Mouse (Mus musculus): Measurements from ENCODE around the gene Mrps7. TPM values are rescaled to one million over a fixed set of nuclear protein-coding genes. Genes with fewer than 3 reads are reported as not detected.

Mrps7 gene
- total and polyA plus RNA-seq, 3 experiments, result 106 to 199 (median 157) TPM

DNA sequence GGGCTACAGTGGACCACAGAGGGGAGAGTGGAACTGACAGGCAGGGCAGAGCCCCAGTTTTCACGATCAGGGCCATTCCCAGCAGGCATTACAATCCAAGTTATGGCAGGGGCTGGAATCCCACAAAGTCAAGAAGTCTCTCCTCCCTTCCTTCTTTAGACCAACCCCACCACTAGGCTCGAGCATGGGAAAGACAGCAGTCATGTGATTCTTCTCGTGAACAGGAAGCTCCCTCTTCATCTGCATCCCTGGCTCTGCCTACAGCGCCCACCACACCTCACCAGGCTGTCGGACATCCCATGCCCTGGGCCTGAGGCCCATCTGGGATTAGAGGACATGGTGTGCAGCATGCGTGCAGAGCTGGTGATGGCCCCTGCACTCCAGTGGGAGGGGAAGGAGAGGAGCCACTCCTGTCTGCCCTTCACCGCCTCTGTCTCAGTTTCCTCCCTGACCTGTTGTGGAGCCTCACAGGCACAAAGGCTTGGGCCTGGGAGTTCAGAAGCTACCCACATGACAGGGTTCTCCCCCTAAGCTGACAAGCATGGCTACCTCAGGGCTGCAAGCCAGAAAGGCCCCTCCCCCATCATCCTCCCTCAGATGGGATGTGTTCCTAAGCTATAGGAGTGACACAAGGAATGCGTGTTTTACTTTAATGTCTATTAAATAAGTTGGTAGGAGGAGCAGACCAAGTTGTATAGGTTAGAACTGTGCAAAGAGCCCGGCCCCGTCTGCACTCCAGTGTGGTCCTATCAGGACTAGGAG lies 10.8 kb downstream of the Mrps7 start:
- peaks cover 0 to 11% of the 10 kb centered on the region in 2 experiments; a peak in 3 of 4 replicates for H3K36me3 ChIP-seq (ENCODE audit: control insufficient read depth in 1 of 2, insufficient read depth in 2 of 2, low read length in 2 of 2)
- no peak for DNase-seq (ENCODE audit: low read depth, low spot score)
- peaks cover 5% of the 10 kb centered on the region; the same call in 1 of the 2 replicates for H3K79me2 ChIP-seq (ENCODE audit: control insufficient read depth, insufficient read depth, low read length, poor library complexity)
- H3K27me3 ChIP-seq (ENCODE audit: control insufficient read depth in 1 of 2, insufficient read depth in 2 of 2, low read length in 2 of 2), result no peaks in the 10 kb centered on the region
- H3K27ac ChIP-seq (ENCODE audit: control insufficient read depth, low read depth, low read length), result no peak overlapping the region
- peaks cover 3 to 13% of the 10 kb centered on the region in 2 experiments; a peak in 3 of 4 replicates for H3K4me1 ChIP-seq (ENCODE audit: control insufficient read depth in 1 of 2, insufficient read depth in 2 of 2, low read length in 2 of 2)
- H3K9ac ChIP-seq (ENCODE audit: control insufficient read depth, low read depth, low read length, poor library complexity, severe bottlenecking), result no peak overlapping the region
- TF ChIP-seq USF2 (IDR thresholded peaks at IDR 0.05; ENCODE audit: borderline replicate concordance in 1 of 2, insufficient read depth in 1 of 2, low read depth in 1 of 2, low read length in 2 of 2), result no peak
- TF ChIP-seq POLR2A (IDR thresholded peaks at IDR 0.05; ENCODE audit: control insufficient read depth in 1 of 2, insufficient read depth in 1 of 2, low read depth in 1 of 2, low read length in 2 of 2, poor library complexity in 1 of 2), result no peak
- TF ChIP-seq ZMIZ1 (IDR thresholded peaks at IDR 0.05; ENCODE audit: low read depth, low read length), result no peak
- no peaks in the 10 kb centered on the region for H3K9me3 ChIP-seq (replicated peaks; ENCODE audit: insufficient read depth, low read length)
- H3K4me3 ChIP-seq (ENCODE audit: control insufficient read depth in 1 of 2, insufficient read depth in 1 of 2, low read depth in 2 of 2, low read length in 2 of 2), result no peak overlapping the region

DNA sequence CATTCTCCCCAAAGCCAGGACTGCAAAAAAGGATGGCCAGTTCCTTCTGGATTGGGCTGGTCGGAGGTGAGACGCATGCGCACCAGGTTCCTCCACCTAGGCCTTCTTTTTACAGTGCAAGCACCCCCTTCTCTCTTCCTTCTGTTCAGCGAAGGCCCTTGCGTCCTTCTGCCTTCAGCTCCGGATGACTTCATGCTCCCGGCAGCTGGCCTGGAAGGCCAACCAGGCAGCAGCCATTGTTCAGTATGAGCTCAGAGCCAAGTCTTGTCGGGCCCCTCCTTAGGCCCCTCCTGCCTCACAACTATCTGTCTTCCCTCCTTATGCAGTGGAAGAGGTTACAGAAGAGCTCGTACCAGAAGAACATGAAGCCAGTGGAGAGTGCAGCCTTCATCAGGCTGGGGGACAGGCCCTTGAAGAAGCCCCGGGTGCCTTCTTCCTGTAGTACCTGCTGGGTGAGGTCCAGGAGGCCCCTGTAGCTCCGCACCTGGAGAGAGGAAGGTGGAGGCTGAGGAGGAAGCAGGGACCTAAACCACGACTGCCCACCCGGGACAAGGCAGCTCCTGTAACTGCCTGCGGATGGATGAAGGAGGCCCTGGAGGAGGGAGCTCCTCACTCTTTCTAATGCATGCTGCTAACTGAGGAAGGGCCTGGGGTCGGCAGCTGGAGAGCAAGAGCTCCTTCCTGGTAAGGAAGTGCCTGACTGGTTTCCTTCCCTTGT lies 11.5 kb downstream of the Mrps7 start:
- Histone ChIP-seq H3K9me3 (replicated peaks; ENCODE audit: insufficient read depth, low read length) (no peaks in the 10 kb centered on the region), H3K27me3 (ENCODE audit: control insufficient read depth in 1 of 2, insufficient read depth in 2 of 2, low read length in 2 of 2) (no peaks in the 10 kb centered on the region), H3K4me1 (ENCODE audit: control insufficient read depth in 1 of 2, insufficient read depth in 2 of 2, low read length in 2 of 2) (peaks cover 3 to 13% of the 10 kb centered on the region in 2 experiments; a peak in 3 of 4 replicates), H3K4me3 (ENCODE audit: control insufficient read depth in 1 of 2, insufficient read depth in 1 of 2, low read depth in 2 of 2, low read length in 2 of 2) (no peak overlapping the region), H3K9ac (ENCODE audit: control insufficient read depth, low read depth, low read length, poor library complexity, severe bottlenecking) (no peak overlapping the region), H3K36me3 (ENCODE audit: control insufficient read depth in 1 of 2, insufficient read depth in 2 of 2, low read length in 2 of 2) (peaks cover 0 to 7% of the 10 kb centered on the region in 2 experiments; a peak in 3 of 4 replicates), H3K27ac (ENCODE audit: control insufficient read depth, low read depth, low read length) (no peak overlapping the region), H3K79me2 (ENCODE audit: control insufficient read depth, insufficient read depth, low read length, poor library complexity) (peaks cover 5% of the 10 kb centered on the region; the same call in 1 of the 2 replicates)
- TF ChIP-seq MYB (IDR thresholded peaks at IDR 0.05; ENCODE audit: low read depth, low read length) (no peak), NELFE (IDR thresholded peaks at IDR 0.05; ENCODE audit: low read depth, low read length) (no peak), EP300 (IDR thresholded peaks at IDR 0.05; ENCODE audit: low read depth in 1 of 2, low read length in 2 of 2) (no peak), TCF12 (IDR thresholded peaks at IDR 0.05; ENCODE audit: low read depth, low read length) (no peak), POLR2A (IDR thresholded peaks at IDR 0.05; ENCODE audit: control insufficient read depth in 1 of 2, insufficient read depth in 1 of 2, low read depth in 1 of 2, low read length in 2 of 2, poor library complexity in 1 of 2) (no peak), ETS1 (IDR thresholded peaks at IDR 0.05; ENCODE audit: low read depth, low read length) (no peak), TAL1 (IDR thresholded peaks at IDR 0.05; ENCODE audit: low read length) (no peak), CHD2 (IDR thresholded peaks at IDR 0.05; ENCODE audit: low read length) (no peak)
- DNase-seq (ENCODE audit: low read depth, low spot score), result no peak

DNA sequence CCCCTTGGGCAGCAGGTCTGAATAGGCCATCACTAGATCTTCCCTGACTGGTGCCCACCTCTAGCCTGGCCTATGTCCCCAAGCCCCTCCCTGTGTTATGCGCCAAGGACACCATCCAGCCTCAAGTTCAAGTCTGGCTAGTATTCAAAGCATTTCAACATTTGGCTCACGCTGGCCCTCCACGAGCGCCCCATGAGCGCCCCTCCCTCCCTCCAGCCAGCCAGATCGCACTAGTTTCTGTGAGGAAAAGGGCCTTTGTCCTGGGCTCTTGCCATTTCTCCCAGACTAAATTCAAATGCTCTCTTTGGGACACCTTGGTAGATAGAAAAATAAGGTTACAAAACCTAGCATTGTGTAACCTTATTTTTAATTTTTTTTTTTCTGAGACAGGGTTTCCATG lies 12.2 kb downstream of the Mrps7 start:
- no peak overlapping the region for H3K9ac ChIP-seq (ENCODE audit: control insufficient read depth, low read depth, low read length, poor library complexity, severe bottlenecking)
- no peak overlapping the region for H3K4me3 ChIP-seq (ENCODE audit: control insufficient read depth in 1 of 2, insufficient read depth in 1 of 2, low read depth in 2 of 2, low read length in 2 of 2)
- H3K9me3 ChIP-seq (replicated peaks; ENCODE audit: insufficient read depth, low read length), result no peaks in the 10 kb centered on the region
- H3K27me3 ChIP-seq (ENCODE audit: control insufficient read depth in 1 of 2, insufficient read depth in 2 of 2, low read length in 2 of 2), result no peaks in the 10 kb centered on the region
- H3K36me3 ChIP-seq (ENCODE audit: control insufficient read depth in 1 of 2, insufficient read depth in 2 of 2, low read length in 2 of 2), result peaks cover 0 to 7% of the 10 kb centered on the region in 2 experiments; a peak in 3 of 4 replicates
- TF ChIP-seq BHLHE40 (IDR thresholded peaks at IDR 0.05; ENCODE audit: borderline replicate concordance, low read depth, low read length) (no peak), CHD2 (IDR thresholded peaks at IDR 0.05; ENCODE audit: low read length) (no peak), TBP (IDR thresholded peaks at IDR 0.05; ENCODE audit: low read depth, low read length) (no peak), HCFC1 (IDR thresholded peaks at IDR 0.05; ENCODE audit: low read depth, low read length) (no peak), POLR2AphosphoS5 (IDR thresholded peaks at IDR 0.05; ENCODE audit: borderline replicate concordance, low read depth, low read length) (no peak), JUND (IDR thresholded peaks at IDR 0.05; ENCODE audit: low read depth, low read length) (no peak)
- peaks cover 3 to 13% of the 10 kb centered on the region in 2 experiments; a peak in 3 of 4 replicates for H3K4me1 ChIP-seq (ENCODE audit: control insufficient read depth in 1 of 2, insufficient read depth in 2 of 2, low read length in 2 of 2)
- no peak overlapping the region for H3K27ac ChIP-seq (ENCODE audit: control insufficient read depth, low read depth, low read length)
- no peak for DNase-seq (ENCODE audit: low read depth, low spot score)
- H3K79me2 ChIP-seq (ENCODE audit: control insufficient read depth, insufficient read depth, low read length, poor library complexity), result peaks cover 5% of the 10 kb centered on the region; the same call in 1 of the 2 replicates

Measured in MEL (cell line).